Mouse (Mus musculus) spleen, postnatal 4 days (tissue): Measurements from ENCODE around the gene 1700123O20Rik.

Experiments used
- DNase-seq, 2 experiments: peaks; one replicate each; pipeline ENCODE4 v3.0.0; 2022; ENCODE audit warnings: low spot score in 2 of 2

Gene 1700123O20Rik

GRCm38 (mm10) chr14:54724049-54724448, 38.0 kb downstream of the 1700123O20Rik start:
- DNase-seq = no peak

DNA sequence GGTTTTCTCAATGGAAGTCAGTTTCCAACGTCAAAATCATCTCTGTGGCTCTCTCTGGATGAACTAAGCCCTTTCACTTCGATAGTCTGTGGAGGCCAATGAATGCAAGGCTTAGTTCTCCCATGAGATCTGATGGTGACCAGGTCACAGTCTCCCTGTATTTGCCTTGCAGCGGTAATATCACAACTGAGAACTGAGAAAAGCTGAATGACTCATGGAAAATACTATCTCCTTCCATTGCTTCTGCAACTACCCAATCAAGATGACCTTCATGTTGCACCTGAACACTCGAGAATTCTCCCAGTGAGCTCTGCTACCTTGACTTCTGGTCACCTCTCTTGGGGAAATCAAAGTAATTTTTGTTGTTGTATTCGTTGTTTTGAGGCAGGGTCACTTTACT, 41.5 kb downstream of the 1700123O20Rik start:
- DNase-seq = no peak

DNA sequence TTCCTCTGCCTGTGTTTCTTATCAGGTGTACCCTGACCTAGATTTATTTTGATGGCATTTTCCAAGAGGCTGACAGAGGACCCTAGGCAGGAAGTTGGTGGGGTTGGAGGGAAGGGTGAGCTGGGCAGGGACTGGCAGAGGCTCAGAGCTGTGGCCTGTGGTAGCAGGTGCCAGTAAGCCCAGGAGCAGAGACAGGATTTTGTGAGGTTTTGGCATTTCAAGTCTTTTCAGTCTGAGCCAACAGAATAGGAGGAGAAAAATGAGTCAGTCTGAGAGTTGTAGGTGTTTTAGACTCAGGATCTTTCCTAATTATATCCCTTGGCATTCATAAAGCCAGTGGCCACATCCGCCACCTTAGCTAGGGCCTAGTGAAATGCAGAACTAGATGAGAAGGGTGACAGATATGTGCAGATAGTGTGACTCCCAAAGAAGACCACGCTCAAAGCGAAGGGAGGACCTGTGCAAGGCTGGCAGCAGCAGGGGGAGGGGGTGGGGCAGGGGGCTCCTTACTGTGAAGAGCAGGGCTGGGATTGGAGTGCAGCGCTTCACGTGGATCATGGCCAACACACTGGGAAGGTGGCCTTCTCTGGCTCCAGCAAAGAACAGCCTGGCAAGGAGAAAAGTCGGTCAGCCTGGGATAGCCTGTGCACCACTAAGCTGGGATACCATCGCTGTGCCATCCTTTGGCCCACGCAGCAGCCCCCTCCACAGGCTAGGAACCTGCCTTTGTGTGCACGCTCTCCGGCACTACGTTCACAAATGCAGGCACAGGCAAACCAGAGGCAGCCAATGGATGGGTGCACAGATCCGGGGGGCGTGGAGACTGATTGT, 43.0 kb downstream of the 1700123O20Rik start:
- no peak for DNase-seq

DNA sequence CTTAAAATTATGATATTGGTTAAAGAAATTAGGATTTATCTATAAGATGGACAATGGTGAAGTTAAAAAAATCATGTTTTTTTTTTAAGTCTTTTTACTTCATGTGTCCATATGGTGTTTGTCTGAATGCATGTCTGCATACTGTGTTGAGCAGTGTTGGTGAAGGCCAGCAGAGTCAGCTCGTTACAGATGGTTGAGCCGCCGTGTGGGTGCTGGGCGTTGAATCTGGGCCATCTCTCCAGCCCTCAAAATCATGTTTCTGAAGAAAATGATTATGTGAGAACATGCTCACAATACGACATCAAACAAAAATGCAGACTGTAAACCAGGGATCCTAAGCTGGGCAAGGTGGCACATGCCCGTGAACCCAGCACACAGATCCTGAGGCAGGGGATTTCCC, 44.3 kb downstream of the 1700123O20Rik start:
- no peak for DNase-seq

DNA sequence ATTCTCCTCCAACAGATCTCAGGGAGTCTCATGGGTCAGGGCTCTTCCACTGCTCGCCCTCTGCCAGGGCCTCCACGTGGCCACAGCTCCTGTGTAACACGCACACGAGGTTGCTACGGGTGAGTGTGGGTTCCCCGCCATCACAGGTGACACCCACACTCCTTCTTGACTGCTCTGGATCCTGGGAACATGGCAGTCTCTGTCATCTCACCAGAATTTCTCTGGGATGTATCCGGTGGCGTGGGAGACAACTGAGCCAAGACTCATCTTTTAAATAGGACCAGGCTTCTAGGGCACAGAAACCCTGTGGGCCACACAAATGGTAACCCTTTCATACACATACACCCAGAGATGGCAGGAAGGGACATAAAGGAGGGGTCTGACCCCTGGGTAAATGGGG, 46.2 kb downstream of the 1700123O20Rik start:
- no peak for DNase-seq

DNA sequence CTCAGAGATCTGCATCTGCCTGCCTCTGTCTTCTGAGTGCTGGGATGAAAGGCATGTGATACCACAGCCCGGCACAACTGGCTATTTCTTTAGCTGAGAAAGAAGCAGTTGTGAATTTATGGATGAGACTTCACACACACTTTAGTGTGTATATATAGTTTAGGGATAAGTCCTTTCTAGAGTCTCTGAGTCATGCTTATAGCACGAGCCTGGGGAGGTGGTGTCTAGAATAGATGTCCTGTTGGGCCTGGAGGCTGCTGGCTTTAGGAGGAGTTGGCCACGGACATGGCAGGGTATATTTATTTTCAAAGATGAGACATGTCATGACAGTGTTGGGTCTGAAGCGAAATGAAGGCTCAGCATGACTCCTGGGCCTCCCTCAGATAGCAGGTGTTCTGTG, 48.0 kb downstream of the 1700123O20Rik start:
- no peak for DNase-seq

DNA sequence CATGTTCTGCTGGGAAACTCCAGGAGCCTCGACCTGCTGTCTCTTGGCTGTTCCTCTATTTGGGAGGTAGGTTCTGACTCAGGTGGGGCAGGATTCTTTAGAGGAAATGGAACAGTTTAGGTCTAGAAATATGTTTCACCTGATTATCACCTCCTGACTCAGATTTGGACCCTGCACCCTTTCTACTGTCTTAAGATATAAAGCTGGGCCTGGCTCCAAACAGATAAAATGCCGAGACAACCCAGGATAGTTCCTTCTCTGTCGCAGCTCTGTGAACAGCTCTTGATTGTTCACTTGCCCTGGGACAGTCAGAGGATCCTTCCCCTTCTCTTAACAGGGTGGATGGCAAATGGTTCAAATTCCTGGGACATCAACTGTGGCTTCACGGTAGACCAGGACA, 49.2 kb downstream of the 1700123O20Rik start:
- DNase-seq = no peak

DNA sequence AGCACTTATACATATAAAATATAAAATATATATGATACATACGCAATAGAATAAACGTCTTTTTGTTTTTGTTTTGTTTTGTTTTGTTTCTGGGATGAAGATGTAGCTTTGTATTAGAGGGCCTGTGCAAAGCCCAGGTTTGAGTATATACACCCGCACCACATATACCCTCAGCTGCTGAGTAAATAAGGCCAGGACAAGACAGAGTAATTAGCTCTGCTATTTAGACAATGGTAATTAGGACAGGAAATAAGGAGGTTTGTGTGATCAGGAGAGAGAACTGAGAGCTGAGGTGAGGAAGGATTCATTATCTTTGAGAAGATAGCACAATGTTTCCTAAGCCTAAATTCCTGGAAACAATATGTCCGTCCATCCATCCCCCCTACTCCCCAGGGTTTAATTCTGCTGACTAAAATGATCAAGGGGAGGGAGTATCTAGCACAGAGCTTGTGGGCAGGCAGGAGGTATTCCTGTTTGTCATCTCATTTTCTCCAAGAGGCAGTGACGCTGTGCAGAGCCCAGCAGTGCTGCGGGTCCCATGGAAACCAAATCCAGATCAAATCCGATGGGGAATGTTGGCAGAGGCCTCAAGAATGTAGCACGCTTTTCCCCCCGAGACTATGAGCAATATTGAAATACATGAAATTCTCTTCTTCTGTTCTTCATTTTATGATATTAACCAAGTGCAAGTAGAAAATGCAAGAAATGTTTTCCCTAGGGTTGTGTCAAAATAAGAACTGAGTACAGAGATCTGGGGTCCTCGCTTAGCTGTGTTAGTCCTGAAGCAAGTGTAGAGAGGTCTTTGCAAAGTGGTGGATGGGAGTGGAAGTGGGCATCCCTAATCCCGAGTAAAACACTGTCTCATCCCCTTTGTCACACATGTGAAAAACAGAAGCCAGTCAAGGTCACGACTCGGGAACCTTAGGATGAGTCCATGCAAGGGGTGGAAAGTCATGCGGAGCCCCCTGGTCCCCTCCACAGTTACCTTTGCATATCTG, 50.8 kb downstream of the 1700123O20Rik start:
- DNase-seq = no peak

DNA sequence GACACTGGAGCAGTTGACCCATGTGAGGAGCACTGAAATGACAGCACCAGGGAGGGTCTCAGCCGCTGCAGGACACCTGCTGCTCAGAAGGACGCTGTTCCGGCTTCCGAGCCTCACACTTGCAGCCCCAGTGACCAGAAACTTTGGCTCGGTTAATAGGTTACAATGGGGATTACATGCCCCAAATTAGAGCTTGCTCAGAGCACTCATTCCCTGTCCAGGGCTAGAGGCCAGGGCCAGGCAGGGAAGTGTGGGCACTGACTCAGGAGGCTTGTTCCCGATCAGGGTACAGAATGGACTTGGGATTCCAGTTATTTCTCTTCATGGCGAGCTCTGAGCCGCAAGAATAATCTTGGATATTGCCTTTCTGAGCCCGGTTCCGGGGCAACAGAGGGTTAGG, 51.6 kb downstream of the 1700123O20Rik start:
- no peak for DNase-seq
